Mouse (Mus musculus) embryonic facial prominence, embryonic 14.5 days (tissue): Measurements from ENCODE around the gene Ntm. TPM values are rescaled to one million over a fixed set of nuclear protein-coding genes. Genes with fewer than 3 reads are reported as not detected.

Source experiments
- ATAC-seq: fragments of 200-750 bp; cut with Nextera tagmentation; 2 replicates; pipeline ENCODE4 v1.8.0; 2017; ENCODE audit warnings: low read depth, moderate number of reproducible peaks, moderate TSS enrichment
- DNase-seq: peaks from one replicate; pipeline ENCODE4 v3.0.0-alpha.2; 2015; ENCODE audit warnings: low spot score
- H3K27ac ChIP-seq: fragments of 300-500 bp; sonication (generic); replicated peaks from 2 replicates; pipeline ENCODE4 v1.5.1; 2014; ENCODE audit warnings: low read depth, mild to moderate bottlenecking, low read length, moderate library complexity
- H3K27me3 ChIP-seq: fragments of 300-500 bp; sonication (generic); replicated peaks from 2 replicates; pipeline ENCODE4 v1.6.1; 2014; ENCODE audit warnings: low read length; ENCODE audit not compliant: control insufficient read depth, insufficient read depth
- H3K36me3 ChIP-seq: fragments of 300-500 bp; sonication (generic); 2 replicates; pipeline ENCODE4 v1.6.1; 2014; ENCODE audit warnings: low read length, mixed read lengths; ENCODE audit not compliant: control insufficient read depth, insufficient read depth
- H3K4me1 ChIP-seq: fragments of 300-500 bp; sonication (generic); 2 replicates; pipeline ENCODE4 v1.6.1; 2014; ENCODE audit warnings: antibody characterized with exemption, low read length; ENCODE audit not compliant: control insufficient read depth, insufficient read depth
- H3K4me2 ChIP-seq: fragments of 300-500 bp; sonication (generic); 2 replicates; pipeline ENCODE4 v1.6.1; 2014; ENCODE audit warnings: low read depth, mild to moderate bottlenecking, low read length, moderate library complexity, mixed read lengths
- H3K4me3 ChIP-seq: fragments of 300-500 bp; sonication (generic); 2 replicates; pipeline ENCODE4 v1.5.1; 2014; ENCODE audit warnings: low read depth, mild to moderate bottlenecking, low read length
- H3K9ac ChIP-seq: fragments of 300-500 bp; sonication (generic); 2 replicates; pipeline ENCODE4 v1.6.1; 2014; ENCODE audit warnings: low read depth, mild to moderate bottlenecking, low read length, moderate library complexity, mixed read lengths
- H3K9me3 ChIP-seq: fragments of 300-500 bp; sonication (generic); 2 replicates; pipeline ENCODE4 v1.6.1; 2016; ENCODE audit warnings: low read length; ENCODE audit not compliant: control insufficient read depth
- WGBS: fragments of 180-500 bp; shearing (Covaris S2); extraction: QIAGEN DNeasy Blood & Tissue Kit; methylation state at CpG from one replicate; pipeline ENCODE4 v1.1.7; 2014; 5-methylcytosine and 5-hydroxymethylcytosine counted together
- polyA plus RNA-seq: library from polyadenylated mRNA; unstranded; fragments of >200 nt; fragmentation: Nextera tagmentation; extraction: Ambion mirVana; gene quantifications from 2 replicates; pipeline ENCODE4 v1.2.1, GENCODE M21; 2014

Ntm gene
- polyA plus RNA-seq, 1 experiment from 2014 or later: 28.2 TPM

DNA sequence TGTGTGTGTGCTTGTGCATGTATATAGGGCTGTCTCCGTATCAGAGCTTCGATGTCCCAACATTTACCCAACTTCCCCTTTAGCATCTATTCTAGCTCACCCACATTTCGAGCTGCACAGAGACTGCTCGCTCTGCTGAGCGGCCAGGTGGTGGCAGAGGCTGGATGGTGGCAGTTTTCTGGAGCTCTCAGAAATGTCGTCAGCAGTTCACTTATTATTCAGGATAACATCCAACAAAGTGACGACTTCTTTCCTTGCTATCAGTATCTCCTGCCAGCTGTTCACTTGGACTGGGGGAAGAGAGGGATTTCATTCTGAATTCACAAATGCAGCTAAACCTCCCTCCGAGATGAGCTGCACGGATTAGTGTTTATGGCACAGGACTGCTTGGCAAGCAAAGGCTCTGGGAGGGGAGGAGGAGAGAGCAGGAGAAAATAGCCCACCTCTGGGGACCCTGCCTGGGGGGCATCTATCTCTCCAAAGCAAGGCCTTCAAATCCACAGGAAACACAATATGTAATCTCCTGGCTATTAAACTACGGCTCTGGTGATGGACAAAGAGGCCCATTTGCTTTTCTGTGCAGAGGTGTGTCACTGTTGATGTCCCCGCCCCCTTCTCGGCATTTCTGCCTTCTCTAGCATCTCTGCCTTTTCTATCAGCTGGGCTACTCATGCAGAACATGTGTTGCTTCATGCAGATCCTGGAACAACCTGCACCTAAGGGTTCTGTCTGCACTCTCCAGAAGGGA lies 159.8 kb downstream of the Ntm start:
- DNase-seq: peak; percentile 50

DNA sequence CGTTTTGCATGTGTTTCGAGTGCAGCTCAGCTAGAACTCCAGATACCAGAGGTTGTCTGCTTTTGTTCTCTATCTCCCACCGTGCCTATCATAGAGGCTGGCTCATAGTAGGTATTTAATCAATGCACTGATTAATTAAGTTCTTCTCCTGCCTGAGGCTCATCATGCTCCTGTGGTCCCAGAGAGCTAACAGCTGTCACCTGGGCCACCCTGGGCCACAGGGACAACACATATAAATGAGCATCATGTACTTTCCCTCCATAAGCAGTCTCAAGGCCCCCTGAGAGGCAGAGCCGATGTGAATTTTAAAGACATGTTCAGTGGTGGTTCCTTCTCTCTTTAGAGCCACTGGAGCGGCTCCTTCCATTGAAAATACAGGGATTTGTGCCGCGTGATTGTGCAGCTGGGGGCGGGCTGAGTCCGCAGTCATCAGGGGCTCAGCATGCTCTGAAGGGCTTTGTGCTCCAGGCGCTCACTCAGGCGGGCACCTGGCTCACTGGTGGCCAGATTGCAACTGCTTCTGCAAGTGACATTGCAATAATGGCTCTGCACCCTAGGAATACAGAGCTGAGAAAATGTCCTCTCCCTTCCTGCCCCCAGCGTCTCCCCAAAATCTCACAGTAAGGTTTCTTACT lies 160.8 kb downstream of the Ntm start:
- Histone ChIP-seq H3K4me2 (no peak overlapping the region), H3K4me3 (no peak overlapping the region), H3K27me3 (no peaks in the 10 kb centered on the region), H3K36me3 (no peaks in the 10 kb centered on the region), H3K4me1 (no peaks in the 10 kb centered on the region), H3K27ac (no peak overlapping the region), H3K9me3 (no peaks in the 10 kb centered on the region), H3K9ac (no peak overlapping the region)
- WGBS: 31% methylated on average over 12 of the region's 12 CpGs
- ATAC-seq: peak; percentile 75
- DNase-seq: peak; percentile 61

More for the DNA sequence above, 159.8 kb downstream of the Ntm start:
- Histone ChIP-seq H3K9ac (no peak overlapping the region), H3K27me3 (no peaks in the 10 kb centered on the region), H3K4me2 (no peak overlapping the region; the same call in 1 of the 2 replicates), H3K4me1 (no peaks in the 10 kb centered on the region), H3K27ac (no peak overlapping the region), H3K4me3 (no peak overlapping the region), H3K36me3 (no peaks in the 10 kb centered on the region), H3K9me3 (no peaks in the 10 kb centered on the region)
- WGBS: 28% methylated on average over 12 of the region's 12 CpGs
- 0 out of 2 replicates have a peak, but pooled peaks have one; percentile 18 for ATAC-seq

GRCm38 (mm10) chr9:29796281-29796680 lies 166.7 kb downstream of the Ntm start:
- H3K4me2 ChIP-seq: no peak overlapping the region
- no peak overlapping the region for H3K27ac ChIP-seq
- no peak for DNase-seq
- no peaks in the 10 kb centered on the region for H3K36me3 ChIP-seq
- no peaks in the 10 kb centered on the region for H3K9me3 ChIP-seq
- no peak overlapping the region for H3K4me3 ChIP-seq
- ATAC-seq: no peak
- H3K27me3 ChIP-seq: no peaks in the 10 kb centered on the region
- no peak overlapping the region for H3K9ac ChIP-seq
- WGBS: 51% methylated on average over 4 of the region's 4 CpGs
- H3K4me1 ChIP-seq: no peaks in the 10 kb centered on the region

DNA sequence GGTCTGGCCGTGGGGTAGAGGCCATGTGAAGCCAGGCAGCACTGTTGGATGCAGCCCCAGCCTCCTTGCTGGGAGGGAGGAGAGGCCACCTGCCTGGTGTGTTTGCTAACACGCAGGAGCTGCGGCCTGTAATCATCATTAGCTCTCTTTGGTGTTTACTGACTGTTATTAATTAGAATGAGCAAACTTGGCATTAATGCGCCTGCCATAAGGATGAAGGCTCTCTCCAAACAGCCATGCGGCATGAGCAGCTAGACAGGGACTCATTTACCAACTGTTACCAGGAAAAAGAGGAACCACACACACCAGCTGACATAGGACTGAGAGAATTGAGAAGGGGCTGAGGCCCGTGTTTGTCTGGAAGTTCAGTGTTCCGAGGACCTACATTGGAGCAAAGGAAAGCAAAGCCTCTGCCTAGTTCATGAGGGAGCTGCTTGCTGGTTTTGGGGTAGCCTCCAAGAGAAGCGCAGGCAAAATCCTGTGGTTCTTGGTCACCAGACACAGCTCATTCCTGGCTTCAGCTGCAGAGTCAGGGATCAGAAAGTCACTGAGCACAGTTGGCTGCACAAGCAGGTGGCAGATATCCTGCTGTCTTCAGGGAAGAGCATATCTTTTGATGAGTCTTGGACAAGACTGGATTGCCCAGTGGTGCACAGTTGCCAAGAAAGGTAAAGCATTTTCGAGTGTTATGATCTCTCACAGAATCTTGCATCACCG lies 171.6 kb downstream of the Ntm start:
- Histone ChIP-seq H3K4me1 (no peaks in the 10 kb centered on the region), H3K27ac (no peak overlapping the region), H3K9ac (no peak overlapping the region), H3K9me3 (no peaks in the 10 kb centered on the region), H3K27me3 (no peaks in the 10 kb centered on the region), H3K36me3 (no peaks in the 10 kb centered on the region), H3K4me2 (no peak overlapping the region), H3K4me3 (no peak overlapping the region)
- WGBS: 63% methylated on average over 10 of the region's 10 CpGs
- ATAC-seq: no peak
- DNase-seq: peak; percentile 30

DNA sequence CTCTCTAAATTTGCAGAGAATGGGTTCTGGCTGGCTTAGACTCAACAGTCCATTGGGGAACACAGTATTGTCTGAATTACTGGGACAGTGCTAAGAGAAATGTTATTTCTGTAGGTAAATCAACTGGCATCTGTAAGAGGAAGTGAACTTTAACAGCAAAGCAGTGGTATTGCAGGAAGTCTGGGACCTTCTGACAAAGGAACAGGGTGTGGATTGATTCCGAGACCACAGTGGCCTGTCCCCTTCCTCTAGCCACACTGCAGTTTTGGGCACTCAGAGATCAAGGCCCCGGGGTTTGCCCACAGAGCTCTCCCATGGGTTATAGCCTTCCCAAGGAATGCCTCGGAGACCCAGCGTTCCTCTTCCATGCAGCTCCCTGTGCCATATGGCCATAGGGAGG lies 172.9 kb downstream of the Ntm start:
- no peak overlapping the region for H3K4me2 ChIP-seq
- H3K4me1 ChIP-seq: no peaks in the 10 kb centered on the region
- no peaks in the 10 kb centered on the region for H3K36me3 ChIP-seq
- H3K9ac ChIP-seq: no peak overlapping the region
- DNase-seq (no peak), ATAC-seq (no peak)
- no peaks in the 10 kb centered on the region for H3K9me3 ChIP-seq
- H3K27me3 ChIP-seq: no peaks in the 10 kb centered on the region
- no peak overlapping the region for H3K27ac ChIP-seq
- WGBS: 63% methylated on average over 4 of the region's 4 CpGs
- H3K4me3 ChIP-seq: no peak overlapping the region

GRCm38 (mm10) chr9:29788855-29789254 lies 174.1 kb downstream of the Ntm start:
- DNase-seq (no peak), ATAC-seq (no peak)
- H3K9ac ChIP-seq: no peak overlapping the region
- no peaks in the 10 kb centered on the region for H3K36me3 ChIP-seq
- H3K4me2 ChIP-seq: no peak overlapping the region
- H3K27ac ChIP-seq: no peak overlapping the region
- WGBS: 86% methylated on average over 9 of the region's 9 CpGs
- no peaks in the 10 kb centered on the region for H3K4me1 ChIP-seq
- no peaks in the 10 kb centered on the region for H3K9me3 ChIP-seq
- no peaks in the 10 kb centered on the region for H3K27me3 ChIP-seq
- no peak overlapping the region for H3K4me3 ChIP-seq

DNA sequence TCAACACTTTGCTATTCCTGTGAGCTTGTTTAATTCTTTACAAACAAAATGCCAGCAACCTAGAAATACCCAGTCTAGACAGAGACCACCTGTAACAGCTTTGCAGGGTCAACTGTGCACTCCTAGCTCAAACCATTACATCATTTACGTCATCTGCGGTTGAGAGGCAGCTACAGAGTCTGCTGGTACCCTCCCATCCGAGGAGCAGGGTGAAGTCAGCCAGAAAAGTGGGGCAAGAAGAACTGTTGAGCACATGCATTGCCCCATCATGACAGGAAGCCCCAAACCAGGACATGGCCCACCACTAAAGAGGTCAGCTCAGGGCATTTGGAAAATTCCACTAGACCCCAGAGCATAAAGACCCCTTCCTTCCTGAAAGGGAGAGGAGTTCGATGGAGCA lies 175.5 kb downstream of the Ntm start:
- H3K9me3 ChIP-seq: no peaks in the 10 kb centered on the region
- no peak overlapping the region for H3K27ac ChIP-seq
- no peak for DNase-seq
- no peaks in the 10 kb centered on the region for H3K27me3 ChIP-seq
- 65% methylated on average over 4 of the region's 4 CpGs for WGBS
- no peak overlapping the region for H3K9ac ChIP-seq
- H3K4me2 ChIP-seq: no peak overlapping the region
- H3K4me3 ChIP-seq: no peak overlapping the region
- no peak for ATAC-seq
- H3K4me1 ChIP-seq: no peaks in the 10 kb centered on the region
- H3K36me3 ChIP-seq: no peaks in the 10 kb centered on the region

GRCm38 (mm10) chr9:29782697-29783096 lies 180.2 kb downstream of the Ntm start:
- no peaks in the 10 kb centered on the region for H3K4me1 ChIP-seq
- H3K36me3 ChIP-seq: no peaks in the 10 kb centered on the region
- DNase-seq (no peak), ATAC-seq (no peak)
- WGBS: 71% methylated on average over 4 of the region's 4 CpGs
- H3K9ac ChIP-seq: no peak overlapping the region
- no peak overlapping the region for H3K4me2 ChIP-seq
- H3K27me3 ChIP-seq: no peaks in the 10 kb centered on the region
- H3K9me3 ChIP-seq: no peaks in the 10 kb centered on the region
- H3K4me3 ChIP-seq: no peak overlapping the region
- H3K27ac ChIP-seq: no peak overlapping the region
